Mouse (Mus musculus): ENCODE data around the gene Rbm19.

The Rbm19 gene

GRCm38 (mm10) chr5:120165061-120165942 is 49.0 kb downstream of the Rbm19 start:
- no peak for DNase-seq (ENCODE audit: low spot score)

GRCm38 (mm10) chr5:120167787-120168325 is 51.6 kb downstream of the Rbm19 start:
- no peak for DNase-seq (ENCODE audit: low spot score)

- no peak for DNase-seq (ENCODE audit: low spot score)
These were observed 55.8 kb downstream of the Rbm19 start for GRCm38 (mm10) chr5:120171865-120172728.

GRCm38 (mm10) chr5:120172729-120173101 is 56.5 kb downstream of the Rbm19 start:
- DNase-seq (ENCODE audit: low spot score), result no peak

GRCm38 (mm10) chr5:120174317-120174716 is 58.1 kb downstream of the Rbm19 start:
- no peak for DNase-seq (ENCODE audit: low spot score)

GRCm38 (mm10) chr5:120175217-120175616 is 59.0 kb downstream of the Rbm19 start:
- no peak for DNase-seq (ENCODE audit: low spot score)

GRCm38 (mm10) chr5:120176246-120177065 is 60.2 kb downstream of the Rbm19 start:
- DNase-seq (ENCODE audit: low spot score), result no peak

GRCm38 (mm10) chr5:120177066-120177340 is 60.7 kb downstream of the Rbm19 start:
- DNase-seq (ENCODE audit: low spot score), result no peak

GRCm38 (mm10) chr5:120180102-120180501 is 63.8 kb downstream of the Rbm19 start:
- DNase-seq (ENCODE audit: low spot score), result no peak

- DNase-seq (ENCODE audit: low spot score), result no peak
These were observed 65.1 kb downstream of the Rbm19 start for GRCm38 (mm10) chr5:120181384-120181783.

- DNase-seq (ENCODE audit: low spot score), result no peak
These were observed 67.1 kb downstream of the Rbm19 start for GRCm38 (mm10) chr5:120183321-120183720.

- DNase-seq (ENCODE audit: low spot score), result no peak
These were observed 67.5 kb downstream of the Rbm19 start for GRCm38 (mm10) chr5:120183790-120184189.

GRCm38 (mm10) chr5:120185949-120186348 is 69.7 kb downstream of the Rbm19 start:
- DNase-seq (ENCODE audit: low spot score), result no peak

- DNase-seq (ENCODE audit: low spot score), result no peak
These were observed 72.3 kb downstream of the Rbm19 start for GRCm38 (mm10) chr5:120188541-120188940.

- DNase-seq (ENCODE audit: low spot score), result no peak
These were observed 73.8 kb downstream of the Rbm19 start for GRCm38 (mm10) chr5:120190001-120190582.

GRCm38 (mm10) chr5:120191620-120192019 is 75.4 kb downstream of the Rbm19 start:
- DNase-seq (ENCODE audit: low spot score), result no peak

- DNase-seq (ENCODE audit: low spot score), result no peak
These were observed 78.2 kb downstream of the Rbm19 start for GRCm38 (mm10) chr5:120194309-120194941.

- DNase-seq (ENCODE audit: low spot score), result no peak
These were observed 78.7 kb downstream of the Rbm19 start for GRCm38 (mm10) chr5:120194948-120195347.

GRCm38 (mm10) chr5:120196879-120197278 is 80.6 kb downstream of the Rbm19 start:
- DNase-seq (ENCODE audit: low spot score), result no peak

GRCm38 (mm10) chr5:120197813-120198387 is 81.6 kb downstream of the Rbm19 start:
- DNase-seq (ENCODE audit: low spot score), result no peak

- DNase-seq (ENCODE audit: low spot score), result no peak
These were observed 83.6 kb downstream of the Rbm19 start for GRCm38 (mm10) chr5:120199865-120200264.
